Comparison of ENCODE assay signal across 13 mouse cellular contexts in the genomic region with DNA sequence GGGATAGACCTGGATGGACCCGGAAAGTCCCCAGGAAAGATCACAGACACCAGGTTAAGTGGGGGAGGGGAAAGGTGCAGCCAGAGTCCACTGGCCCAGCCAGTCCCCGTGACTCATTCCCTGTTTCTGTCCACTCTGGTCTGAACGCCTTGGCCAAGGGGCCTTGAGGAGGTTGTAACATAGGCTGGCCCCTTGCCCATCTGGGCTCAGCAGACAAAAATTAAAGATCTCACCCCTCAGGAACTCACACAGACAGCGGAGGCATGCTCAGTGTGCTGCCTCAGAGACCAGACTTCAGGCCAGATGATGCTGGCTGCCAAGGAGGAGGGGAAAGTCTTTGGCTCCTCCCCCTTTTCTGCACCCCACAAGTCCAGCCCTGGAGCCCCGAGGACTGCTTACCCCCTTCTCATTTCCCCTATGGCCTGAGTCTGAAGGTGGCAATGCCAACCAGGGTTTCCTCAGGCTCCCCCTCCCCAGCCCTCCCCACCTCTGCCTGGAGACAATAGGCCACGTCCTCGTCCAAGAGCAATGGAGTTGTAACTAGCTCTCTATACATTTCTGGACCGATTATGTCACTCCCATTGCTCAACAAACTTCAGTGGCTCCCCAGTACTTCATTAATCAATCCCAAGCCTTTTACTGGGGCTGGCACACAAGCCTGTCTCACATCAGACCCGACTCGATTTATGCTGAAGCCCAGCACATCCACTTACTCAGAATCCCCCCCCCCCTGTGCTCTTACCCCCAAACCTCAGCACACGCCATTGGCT. TPM values are rescaled to one million over a fixed set of nuclear protein-coding genes. Genes with fewer than 3 reads are reported as not detected.
DNase-seq lines count a peak whose midpoint lies in the region; ATAC-seq lines count a peak whose summit lies in the region.
"Had no signal": no experiment of that assay in that cellular context is flagged by ENCODE, and none has a peak within 500 bp of the region (broad histone marks: within the 10 kb centered on the region; RNA-seq: fewer than 3 reads in every experiment).

No protein-coding gene starts in this region.

- no peak overlapping the region for H3K4me2 ChIP-seq in kidney, embryonic 15.5 days
- H3K4me2 ChIP-seq in heart, embryonic 16.5 days (ENCODE audit: low read depth, low read length): no peak overlapping the region
- H3K4me2 ChIP-seq in stomach, embryonic 16.5 days (ENCODE audit: low read depth, low read length): no peak overlapping the region
- H3K4me2 ChIP-seq: hindbrain, embryonic 12.5 days; liver, embryonic 12.5 days had no signal

- no peaks in the 10 kb centered on the region for H3K36me3 ChIP-seq in kidney, embryonic 15.5 days
- H3K36me3 ChIP-seq in heart, embryonic 16.5 days (ENCODE audit: control insufficient read depth, insufficient read depth): no peaks in the 10 kb centered on the region
- no peaks in the 10 kb centered on the region for H3K36me3 ChIP-seq in stomach, embryonic 16.5 days (ENCODE audit: control insufficient read depth, insufficient read depth, low read length)
- no peaks in the 10 kb centered on the region for H3K36me3 ChIP-seq in midbrain, embryonic 10.5 days
- H3K36me3 ChIP-seq: hindbrain, embryonic 12.5 days; liver, embryonic 12.5 days had no signal

- 69% methylated on average over 11 of the region's 11 CpGs for WGBS in kidney, embryonic 15.5 days
- WGBS in heart, embryonic 16.5 days: 55% methylated on average over 11 of the region's 11 CpGs
- WGBS in stomach, embryonic 16.5 days: 55% methylated on average over 11 of the region's 11 CpGs
- 77% methylated on average over 11 of the region's 11 CpGs for WGBS in midbrain, embryonic 10.5 days

- no peaks in the 10 kb centered on the region for H3K9me3 ChIP-seq in kidney, embryonic 15.5 days (replicated peaks)
- H3K9me3 ChIP-seq in heart, embryonic 16.5 days (replicated peaks; ENCODE audit: control insufficient read depth, low read length): no peaks in the 10 kb centered on the region
- H3K9me3 ChIP-seq in stomach, embryonic 16.5 days (replicated peaks; ENCODE audit: control insufficient read depth, low read length): no peaks in the 10 kb centered on the region
- H3K9me3 ChIP-seq in midbrain, embryonic 10.5 days (replicated peaks): no peaks in the 10 kb centered on the region; the same call in 1 of the 2 replicates
- H3K9me3 ChIP-seq: hindbrain, embryonic 12.5 days; liver, embryonic 12.5 days had no signal

- 0 out of 2 replicates have a peak, but pooled peaks cover 2% of the 10 kb centered on the region for H3K4me1 ChIP-seq in kidney, embryonic 15.5 days
- H3K4me1 ChIP-seq in heart, embryonic 16.5 days (ENCODE audit: control insufficient read depth, insufficient read depth, low read length): no peaks in the 10 kb centered on the region
- no peaks in the 10 kb centered on the region for H3K4me1 ChIP-seq in stomach, embryonic 16.5 days (ENCODE audit: control insufficient read depth, insufficient read depth, low read length)
- H3K4me1 ChIP-seq in midbrain, embryonic 10.5 days: no peaks in the 10 kb centered on the region
- H3K4me1 ChIP-seq: hindbrain, embryonic 12.5 days; liver, embryonic 12.5 days had no signal

- no peak overlapping the region for H3K4me3 ChIP-seq in kidney, embryonic 15.5 days (replicated peaks)
- no peak overlapping the region for H3K4me3 ChIP-seq in heart, embryonic 16.5 days (ENCODE audit: low read length)
- H3K4me3 ChIP-seq in stomach, embryonic 16.5 days (replicated peaks; ENCODE audit: low read length): no peak overlapping the region
- no peak overlapping the region for H3K4me3 ChIP-seq in midbrain, embryonic 10.5 days
- H3K4me3 ChIP-seq: hindbrain, embryonic 12.5 days; liver, embryonic 12.5 days had no signal

- no peak overlapping the region for H3K27ac ChIP-seq in kidney, embryonic 15.5 days
- H3K27ac ChIP-seq in heart, embryonic 16.5 days (ENCODE audit: low read length): peak overlapping the region; percentile 19; the same call in 1 of the 2 replicates
- H3K27ac ChIP-seq in stomach, embryonic 16.5 days (ENCODE audit: low read length): no peak overlapping the region
- no peak overlapping the region for H3K27ac ChIP-seq in midbrain, embryonic 10.5 days (replicated peaks)
- H3K27ac ChIP-seq: hindbrain, embryonic 12.5 days; liver, embryonic 12.5 days had no signal

- 0 out of 2 replicates have a peak, but pooled peaks have one; percentile 36 for ATAC-seq in kidney, embryonic 15.5 days (replicated peaks; ENCODE audit: low FRiP score)
- peak; percentile 72 for ATAC-seq in heart, embryonic 16.5 days (replicated peaks; ENCODE audit: extremely low read depth, insufficient read depth, low FRiP score)
- ATAC-seq in stomach, embryonic 16.5 days (ENCODE audit: insufficient read depth, low FRiP score): peak; percentile 84
- ATAC-seq: liver, embryonic 12.5 days had no signal

- H3K27me3 ChIP-seq in kidney, embryonic 15.5 days: peaks cover 15% of the 10 kb centered on the region; the same call in 1 of the 2 replicates
- H3K27me3 ChIP-seq in heart, embryonic 16.5 days (ENCODE audit: control insufficient read depth, insufficient read depth, low read length): peaks cover 7% of the 10 kb centered on the region
- H3K27me3 ChIP-seq in stomach, embryonic 16.5 days (ENCODE audit: control insufficient read depth, insufficient read depth, low read length): no peaks in the 10 kb centered on the region
- peaks cover 5% of the 10 kb centered on the region; the same call in 1 of the 2 replicates for H3K27me3 ChIP-seq in midbrain, embryonic 10.5 days (ENCODE audit: low read depth, poor library complexity, severe bottlenecking)
- H3K27me3 ChIP-seq: hindbrain, embryonic 12.5 days had no signal

- no peak for DNase-seq in kidney, postnatal 10 days
- DNase-seq in adrenal gland, postnatal 36 days: peak; percentile 70 to 78
- no peak for DNase-seq in midbrain, embryonic 10.5 days (ENCODE audit: low spot score)
- DNase-seq in ovary, adult 18-20 months (ENCODE audit: low spot score): no peak
- no peak for DNase-seq in frontal cortex, adult 2 months (ENCODE audit: extremely low spot score in 1 of 2, low spot score in 1 of 2)
- DNase-seq: cerebellum, adult 2 months; layer of hippocampus, adult 9-11 months had no signal

- H3K9ac ChIP-seq in kidney, embryonic 15.5 days: no peak overlapping the region
- H3K9ac ChIP-seq in heart, embryonic 16.5 days (ENCODE audit: low read length): no peak overlapping the region
- H3K9ac ChIP-seq in stomach, embryonic 16.5 days (ENCODE audit: low read length): no peak overlapping the region
- H3K9ac ChIP-seq: hindbrain, embryonic 12.5 days; liver, embryonic 12.5 days had no signal

RNA-seq across cellular contexts. Expression of a gene that starts 9.0 kb away (rescaled TPM):
- 0.50 and 0.62 TPM in 2 replicates for polyA plus RNA-seq in kidney, embryonic 15.5 days (2015; fragmentation: Nextera tagmentation; extraction: Ambion mirVana)
- 1 to 10 TPM; 6.5 to 6.6 TPM for total RNA-seq in adrenal gland, postnatal 36 days (2021)
- 5.9 and 7.8 TPM in 2 replicates for polyA plus RNA-seq in heart, embryonic 16.5 days (2015; fragmentation: Nextera tagmentation; extraction: Ambion mirVana)
- 1.2 and 1.6 TPM in 2 replicates for polyA plus RNA-seq in stomach, embryonic 16.5 days (2015; fragmentation: Nextera tagmentation; extraction: Ambion mirVana)
- polyA plus RNA-seq in midbrain, embryonic 10.5 days (2016; fragmentation: Nextera tagmentation; extraction: Ambion mirVana): 0.11 and 0.22 TPM in 2 replicates
- polyA plus RNA-seq in frontal cortex, adult 2 months (2012; rRNA removed): 2.3 and 3.8 TPM in 2 replicates
- total RNA-seq: monocyte, adult 5-6 weeks had no signal

Comparison
In these comparisons a context has a peak if more than half of its experiments do, and no peak if none do; other contexts are left out.
1. DNase-seq: peak in adrenal gland, postnatal 36 days (2 of 2); none in kidney, postnatal 10 days (single experiment), midbrain, embryonic 10.5 days (single experiment), ovary, adult 18-20 months (single experiment) and frontal cortex, adult 2 months (0 of 2).
2. Peak in every context shown above with its lines, with median percentiles within 50 percentile points of each other: ATAC-seq.